In the genomic region with DNA sequence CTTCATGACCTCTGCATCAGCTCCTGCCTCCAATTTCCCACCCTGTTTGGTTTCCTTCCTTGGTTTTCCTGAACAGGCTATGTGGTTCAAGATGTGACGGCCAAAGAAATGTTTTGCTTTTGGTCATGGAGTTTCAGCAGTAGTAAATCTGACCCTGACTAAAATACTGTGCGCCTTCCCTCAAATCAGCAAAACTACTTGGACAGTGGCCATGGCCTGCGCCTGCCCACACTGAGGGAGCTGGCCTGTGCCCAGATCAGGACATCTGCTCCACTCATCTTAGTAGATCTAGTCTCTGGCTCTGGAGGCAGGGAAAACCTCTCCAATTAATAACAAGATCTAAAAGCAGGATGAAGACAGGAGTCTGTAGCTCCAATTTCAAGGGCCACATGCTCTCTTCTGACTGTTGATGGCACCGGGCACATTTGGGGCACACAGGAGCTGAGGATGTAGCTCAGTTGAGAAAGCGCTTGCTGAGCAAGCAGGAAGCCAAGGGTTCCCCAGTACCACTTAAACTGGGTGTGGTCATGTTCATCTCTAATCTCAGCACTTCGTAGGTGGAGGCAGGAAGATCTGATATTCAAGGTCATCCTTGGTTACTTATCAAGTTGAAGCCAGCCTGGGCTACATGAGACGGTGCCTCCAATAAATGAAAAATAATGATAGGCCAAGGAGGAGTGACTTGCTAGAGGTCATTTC, we compare ENCODE assay signal across 8 mouse cellular contexts.
A peak's percentile ranks its signal among the peaks of the same experiment; 100 is the strongest.
DNase-seq lines count a peak whose midpoint lies in the region; ATAC-seq and TF ChIP-seq lines count a peak whose summit lies in the region.

No protein-coding gene starts in this region.

- 58% methylated on average over 7 of the region's 7 CpGs for WGBS in liver, embryonic 13.5 days (ENCODE audit: insufficient replicate concordance)
- WGBS in liver, postnatal 0 days (ENCODE audit: insufficient replicate concordance): 70% methylated on average over 7 of the region's 7 CpGs
- 71% methylated on average over 7 of the region's 7 CpGs for WGBS in heart, embryonic 13.5 days
- 93% methylated on average over 7 of the region's 7 CpGs for WGBS in forebrain, embryonic 11.5 days

- H3K27me3 ChIP-seq in liver, embryonic 13.5 days: no peaks in the 10 kb centered on the region
- H3K27me3 ChIP-seq in liver, postnatal 0 days (ENCODE audit: insufficient read depth, low read length): no peaks in the 10 kb centered on the region
- H3K27me3 ChIP-seq in heart, embryonic 13.5 days (replicated peaks): no peaks in the 10 kb centered on the region
- no peaks in the 10 kb centered on the region for H3K27me3 ChIP-seq in forebrain, embryonic 11.5 days (ENCODE audit: control insufficient read depth, insufficient read depth, low read length)

- ATAC-seq in liver, embryonic 13.5 days (ENCODE audit: low read depth): peak; percentile 37
- ATAC-seq in liver, postnatal 0 days: no peak
- no peak for ATAC-seq in heart, embryonic 13.5 days (ENCODE audit: extremely low read depth, insufficient number of reproducible peaks, low FRiP score, low TSS enrichment)
- ATAC-seq in forebrain, embryonic 11.5 days (replicated peaks; ENCODE audit: low FRiP score): no peak

- no peak overlapping the region for H3K9ac ChIP-seq in liver, embryonic 13.5 days
- no peak overlapping the region for H3K9ac ChIP-seq in liver, postnatal 0 days (replicated peaks)
- no peak overlapping the region for H3K9ac ChIP-seq in heart, embryonic 13.5 days
- no peak overlapping the region for H3K9ac ChIP-seq in forebrain, embryonic 11.5 days (ENCODE audit: low read length)

- TF ChIP-seq EP300 in liver, postnatal 0 days (IDR thresholded peaks at IDR 0.05; ENCODE audit: low read depth): no peak

- no peaks in the 10 kb centered on the region for H3K9me3 ChIP-seq in liver, embryonic 13.5 days (replicated peaks)
- no peaks in the 10 kb centered on the region for H3K9me3 ChIP-seq in liver, postnatal 0 days (ENCODE audit: low read length)
- H3K9me3 ChIP-seq in heart, embryonic 13.5 days: peaks cover 2% of the 10 kb centered on the region; the same call in 1 of the 2 replicates
- H3K9me3 ChIP-seq in forebrain, embryonic 11.5 days (ENCODE audit: control insufficient read depth, low read length): no peaks in the 10 kb centered on the region; the same call in 1 of the 2 replicates

- no peak for TF ChIP-seq CTCF in liver, postnatal 0 days (IDR thresholded peaks at IDR 0.05; ENCODE audit: low read depth)

- H3K4me3 ChIP-seq in liver, embryonic 13.5 days (replicated peaks): no peak overlapping the region
- no peak overlapping the region for H3K4me3 ChIP-seq in liver, postnatal 0 days (ENCODE audit: low read depth, low read length)
- H3K4me3 ChIP-seq in heart, embryonic 13.5 days: no peak overlapping the region
- H3K4me3 ChIP-seq in forebrain, embryonic 11.5 days (ENCODE audit: low read depth, low read length): no peak overlapping the region

- peaks cover 47% of the 10 kb centered on the region for H3K4me1 ChIP-seq in liver, embryonic 13.5 days (replicated peaks)
- H3K4me1 ChIP-seq in liver, postnatal 0 days (ENCODE audit: insufficient read depth): peaks cover 5% of the 10 kb centered on the region; the same call in 1 of the 2 replicates
- peaks cover 18% of the 10 kb centered on the region for H3K4me1 ChIP-seq in heart, embryonic 13.5 days
- H3K4me1 ChIP-seq in forebrain, embryonic 11.5 days (replicated peaks; ENCODE audit: control insufficient read depth, insufficient read depth, low read length): no peaks in the 10 kb centered on the region

- no peak for DNase-seq in liver, embryonic 13.5 days
- DNase-seq in liver, postnatal 0 days: no peak
- peak; percentile 90 for DNase-seq in adrenal gland, postnatal 36 days
- DNase-seq in layer of hippocampus, adult 9-11 months: peak; percentile 76
- peak; percentile 50 for DNase-seq in testis, postnatal 14 days (ENCODE audit: low spot score)
- DNase-seq in spleen, postnatal 10 days (ENCODE audit: low spot score in 2 of 2): no peak
- no peak for DNase-seq in forebrain, embryonic 11.5 days (ENCODE audit: low spot score)

- peak overlapping the region; percentile 9; the same call in 1 of the 2 replicates for H3K27ac ChIP-seq in liver, embryonic 13.5 days
- no peak overlapping the region for H3K27ac ChIP-seq in liver, postnatal 0 days (ENCODE audit: low read depth)
- 0 out of 2 replicates have a peak overlapping the region, but pooled peaks have one; percentile 20 for H3K27ac ChIP-seq in heart, embryonic 13.5 days (replicated peaks)
- H3K27ac ChIP-seq in forebrain, embryonic 11.5 days (ENCODE audit: low read depth, low read length): no peak overlapping the region

- no peaks in the 10 kb centered on the region for H3K36me3 ChIP-seq in liver, embryonic 13.5 days
- no peaks in the 10 kb centered on the region for H3K36me3 ChIP-seq in liver, postnatal 0 days (replicated peaks; ENCODE audit: insufficient read depth, low read length)
- peaks cover 23% of the 10 kb centered on the region for H3K36me3 ChIP-seq in heart, embryonic 13.5 days
- H3K36me3 ChIP-seq in forebrain, embryonic 11.5 days (ENCODE audit: control insufficient read depth, insufficient read depth, low read length): no peaks in the 10 kb centered on the region; the same call in 1 of the 2 replicates

- peak overlapping the region; percentile 23; the same call in 1 of the 2 replicates for H3K4me2 ChIP-seq in liver, embryonic 13.5 days
- H3K4me2 ChIP-seq in liver, postnatal 0 days (ENCODE audit: low read depth, low read length): no peak overlapping the region
- H3K4me2 ChIP-seq in heart, embryonic 13.5 days: no peak overlapping the region
- H3K4me2 ChIP-seq in forebrain, embryonic 11.5 days (ENCODE audit: low read depth, low read length, severe bottlenecking): no peak overlapping the region

Comparison
In these comparisons a context has a peak if more than half of its experiments do, and no peak if none do; other contexts are left out.
1. H3K27ac ChIP-seq: peak in liver, embryonic 13.5 days (single experiment) and heart, embryonic 13.5 days (single experiment); none in liver, postnatal 0 days (single experiment) and forebrain, embryonic 11.5 days (single experiment).
2. DNase-seq: peak in adrenal gland, postnatal 36 days (2 of 2), layer of hippocampus, adult 9-11 months (single experiment) and testis, postnatal 14 days (single experiment); none in liver, embryonic 13.5 days (single experiment), liver, postnatal 0 days (single experiment), spleen, postnatal 10 days (0 of 2) and forebrain, embryonic 11.5 days (single experiment).